In the genomic region with DNA sequence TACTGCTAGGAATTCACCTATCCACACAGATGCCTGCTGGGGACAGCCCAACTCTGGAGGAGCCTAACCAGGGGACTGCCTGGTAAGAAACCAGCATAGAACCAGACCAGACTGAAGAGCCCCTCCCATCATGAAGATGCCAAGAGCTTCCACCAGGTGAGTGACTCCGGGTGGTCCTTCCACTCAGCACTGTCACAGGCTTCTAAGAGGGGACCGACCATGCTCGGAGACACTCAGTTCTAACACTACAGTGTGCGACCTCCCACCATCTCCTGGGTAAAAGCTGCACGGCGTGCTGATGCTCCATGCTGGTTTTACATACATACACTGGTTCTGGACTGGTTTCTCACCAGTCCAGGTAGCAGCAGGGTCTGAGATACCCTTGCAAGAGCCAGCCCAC, we compare ENCODE assay signal across 11 mouse cellular contexts. TPM values are rescaled to one million over a fixed set of nuclear protein-coding genes. Genes with fewer than 3 reads are reported as not detected.
DNase-seq lines count a peak whose midpoint lies in the region; ATAC-seq and TF ChIP-seq lines count a peak whose summit lies in the region.
"Had no signal": no experiment of that assay in that cellular context is flagged by ENCODE, and none has a peak within 500 bp of the region (broad histone marks: within the 10 kb centered on the region; RNA-seq: fewer than 3 reads in every experiment).

No protein-coding gene starts in this region.

- peak overlapping the region; percentile 98; the same call in 1 of the 2 replicates for H3K9ac ChIP-seq in limb, embryonic 14.5 days (ENCODE audit: low read depth, low read length, severe bottlenecking)
- peak overlapping the region; percentile 98; the same call in 1 of the 2 replicates for H3K9ac ChIP-seq in stomach, embryonic 16.5 days (ENCODE audit: low read length)

- DNase-seq in cerebellum, adult 9-11 months, result peak; percentile 40
- DNase-seq in cerebellum, postnatal 14 days, result no peak
- no peak for DNase-seq in limb, embryonic 14.5 days (ENCODE audit: low spot score)
- no peak for DNase-seq in spleen, postnatal 14 days (ENCODE audit: low spot score in 2 of 2)
- no peak for DNase-seq in cerebellum, postnatal 4 days (ENCODE audit: low spot score in 2 of 2)
- DNase-seq: lung, postnatal 14 days; right cerebral cortex, adult 18-20 months had no signal

- peaks cover 47% of the 10 kb centered on the region for H3K36me3 ChIP-seq in megakaryocyte, embryonic 14.5 days (replicated peaks; ENCODE audit: low read length)
- H3K36me3 ChIP-seq in limb, embryonic 14.5 days (ENCODE audit: control insufficient read depth, insufficient read depth, low read length), result peaks cover 35% of the 10 kb centered on the region
- H3K36me3 ChIP-seq in stomach, embryonic 16.5 days (ENCODE audit: control insufficient read depth, insufficient read depth, low read length), result no peaks in the 10 kb centered on the region

- H3K4me1 ChIP-seq in megakaryocyte, embryonic 14.5 days, result peaks cover 93% of the 10 kb centered on the region
- peaks cover 40% of the 10 kb centered on the region for H3K4me1 ChIP-seq in limb, embryonic 14.5 days (ENCODE audit: control insufficient read depth, insufficient read depth, low read length)
- H3K4me1 ChIP-seq in stomach, embryonic 16.5 days (ENCODE audit: control insufficient read depth, insufficient read depth, low read length), result peaks cover 65% of the 10 kb centered on the region

- H3K4me3 ChIP-seq in megakaryocyte, embryonic 14.5 days (replicated peaks), result peak overlapping the region; percentile 96
- peak overlapping the region; percentile 95; the same call in 1 of the 2 replicates for H3K4me3 ChIP-seq in limb, embryonic 14.5 days (replicated peaks; ENCODE audit: low read length)
- H3K4me3 ChIP-seq in stomach, embryonic 16.5 days (replicated peaks; ENCODE audit: low read length), result 0 out of 2 replicates have a peak overlapping the region, but pooled peaks have one; percentile 95

- H3K27me3 ChIP-seq in megakaryocyte, embryonic 14.5 days (replicated peaks), result no peaks in the 10 kb centered on the region
- no peaks in the 10 kb centered on the region for H3K27me3 ChIP-seq in limb, embryonic 14.5 days (ENCODE audit: control insufficient read depth, insufficient read depth, low read length)
- no peaks in the 10 kb centered on the region for H3K27me3 ChIP-seq in stomach, embryonic 16.5 days (ENCODE audit: control insufficient read depth, insufficient read depth, low read length)

- H3K4me2 ChIP-seq in limb, embryonic 14.5 days (replicated peaks; ENCODE audit: low read depth, low read length, severe bottlenecking), result peak overlapping the region; percentile 93
- H3K4me2 ChIP-seq in stomach, embryonic 16.5 days (ENCODE audit: low read depth, low read length), result peak overlapping the region; percentile 89

- no peaks in the 10 kb centered on the region for H3K9me3 ChIP-seq in megakaryocyte, embryonic 14.5 days
- no peaks in the 10 kb centered on the region for H3K9me3 ChIP-seq in limb, embryonic 14.5 days (ENCODE audit: control insufficient read depth, low read length)
- no peaks in the 10 kb centered on the region for H3K9me3 ChIP-seq in stomach, embryonic 16.5 days (replicated peaks; ENCODE audit: control insufficient read depth, low read length)

- TF ChIP-seq POLR2A in limb, embryonic 14.5 days (IDR thresholded peaks at IDR 0.05; ENCODE audit: borderline replicate concordance, extremely low read depth, insufficient read depth, insufficient read length), result no peak

- no peak for ATAC-seq in megakaryocyte, adult 5-6 weeks (ENCODE audit: poor library complexity, severe bottlenecking)
- ATAC-seq in limb, embryonic 14.5 days (ENCODE audit: low FRiP score, low read depth), result no peak
- ATAC-seq in stomach, embryonic 16.5 days (ENCODE audit: insufficient read depth, low FRiP score), result no peak

- no peak overlapping the region for H3K27ac ChIP-seq in limb, embryonic 14.5 days (replicated peaks; ENCODE audit: low read depth, low read length)
- no peak overlapping the region for H3K27ac ChIP-seq in stomach, embryonic 16.5 days (ENCODE audit: low read length)
- H3K27ac ChIP-seq: kidney, postnatal 0 days had no signal

- 91% methylated on average over 6 of the region's 6 CpGs for WGBS in limb, embryonic 14.5 days
- WGBS in stomach, embryonic 16.5 days, result 89% methylated on average over 6 of the region's 6 CpGs

RNA-seq across cellular contexts. Expression of a gene that starts 2.7 kb away (rescaled TPM):
- 302 and 455 TPM in 2 replicates for polyA plus RNA-seq in megakaryocyte, embryonic 14.5 days (2012; ENCODE audit: insufficient read depth, low replicate concordance)
- 42.4 and 46.0 TPM in 2 replicates for total RNA-seq in megakaryocyte, adult 5-6 weeks (2015)
- total RNA-seq in megakaryocyte, adult 5-6 weeks (2017), result 8.0 and 11.6 TPM in 2 replicates
- polyA plus RNA-seq in limb, embryonic 14.5 days (2012; rRNA removed), result 118 and 180 TPM in 2 replicates
- 57.5 and 66.3 TPM in 2 replicates for polyA plus RNA-seq in limb, embryonic 14.5 days (2014; fragmentation: Nextera tagmentation; extraction: Ambion mirVana)
- polyA plus RNA-seq in stomach, embryonic 16.5 days (2015; fragmentation: Nextera tagmentation; extraction: Ambion mirVana), result 13.8 and 17.8 TPM in 2 replicates

RNA-seq across cellular contexts. Expression of a gene that starts 39.1 kb away (rescaled TPM):
- 7.3 and 31.9 TPM in 2 replicates for polyA plus RNA-seq in megakaryocyte, embryonic 14.5 days (2012; ENCODE audit: insufficient read depth, low replicate concordance)
- total RNA-seq in megakaryocyte, adult 5-6 weeks (2015), result 21.3 and 23.2 TPM in 2 replicates
- total RNA-seq in megakaryocyte, adult 5-6 weeks (2017), result 48.0 and 54.2 TPM in 2 replicates
- 38.9 and 48.2 TPM in 2 replicates for polyA plus RNA-seq in limb, embryonic 14.5 days (2012; rRNA removed)
- polyA plus RNA-seq in limb, embryonic 14.5 days (2014; fragmentation: Nextera tagmentation; extraction: Ambion mirVana), result 19.2 and 21.4 TPM in 2 replicates
- polyA plus RNA-seq in stomach, embryonic 16.5 days (2015; fragmentation: Nextera tagmentation; extraction: Ambion mirVana), result 21.5 and 21.6 TPM in 2 replicates

RNA-seq across cellular contexts. Expression of a gene that starts 56.0 kb away (rescaled TPM):
- polyA plus RNA-seq in megakaryocyte, embryonic 14.5 days (2012; ENCODE audit: insufficient read depth, low replicate concordance), result 4.5 and 4.7 TPM in 2 replicates
- total RNA-seq in megakaryocyte, adult 5-6 weeks (2015), result 5.1 and 10.1 TPM in 2 replicates
- 4.7 and 7.2 TPM in 2 replicates for total RNA-seq in megakaryocyte, adult 5-6 weeks (2017)
- polyA plus RNA-seq in limb, embryonic 14.5 days (2012; rRNA removed), result 38.3 and 43.1 TPM in 2 replicates
- polyA plus RNA-seq in limb, embryonic 14.5 days (2014; fragmentation: Nextera tagmentation; extraction: Ambion mirVana), result 23.4 and 24.0 TPM in 2 replicates
- polyA plus RNA-seq in stomach, embryonic 16.5 days (2015; fragmentation: Nextera tagmentation; extraction: Ambion mirVana), result 19.2 and 21.1 TPM in 2 replicates

RNA-seq across cellular contexts. Expression of a gene that starts 58.6 kb away (rescaled TPM):
- polyA plus RNA-seq in megakaryocyte, embryonic 14.5 days (2012; ENCODE audit: insufficient read depth, low replicate concordance), result 15.6 and 22.4 TPM in 2 replicates
- total RNA-seq in megakaryocyte, adult 5-6 weeks (2015), result 6.4 and 6.8 TPM in 2 replicates
- total RNA-seq in megakaryocyte, adult 5-6 weeks (2017), result 7.8 and 11.1 TPM in 2 replicates
- polyA plus RNA-seq in limb, embryonic 14.5 days (2012; rRNA removed), result 29.6 and 38.6 TPM in 2 replicates
- polyA plus RNA-seq in limb, embryonic 14.5 days (2014; fragmentation: Nextera tagmentation; extraction: Ambion mirVana), result 19.9 and 22.2 TPM in 2 replicates
- 20.4 and 20.7 TPM in 2 replicates for polyA plus RNA-seq in stomach, embryonic 16.5 days (2015; fragmentation: Nextera tagmentation; extraction: Ambion mirVana)
